Mouse (Mus musculus) left cerebral cortex, adult 8-10 months (tissue): Measurements from ENCODE around the gene Nf1. TPM values are rescaled to one million over a fixed set of nuclear protein-coding genes. Genes with fewer than 3 reads are reported as not detected.

Experiments used
- DNase-seq, 2 experiments: peaks; one replicate each; pipeline ENCODE4 v3.0.0; 2022; ENCODE audit warnings: low spot score in 2 of 2
- total RNA-seq, 4 experiments: library from RNA; stranded (reverse); gene quantifications; 2 replicates each; pipeline ENCODE4 v1.2.4; 2022

Gene Nf1
- total RNA-seq, 4 experiments from 2014 or later, result 105 to 139 (median 119) TPM

DNA sequence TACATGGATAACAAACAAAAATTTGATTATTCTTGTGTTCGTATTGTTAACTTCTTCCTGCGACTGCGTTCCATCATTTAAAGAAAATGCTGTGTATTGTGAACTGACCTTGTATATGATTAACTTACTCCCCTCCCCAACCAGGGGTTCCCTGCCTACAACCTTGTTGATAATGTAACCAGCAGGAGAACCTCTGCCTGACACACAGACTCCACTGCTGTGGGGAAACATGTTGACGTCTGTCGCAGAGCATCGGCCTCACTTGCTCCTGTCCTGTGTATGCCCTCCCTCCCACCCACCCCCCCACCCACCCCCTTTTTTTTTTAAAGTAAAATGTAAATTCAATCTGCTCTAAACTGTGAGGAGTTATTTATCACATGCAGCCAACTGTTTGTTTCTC lies 241.8 kb downstream of the Nf1 start:
- no peak for DNase-seq

- no peak for DNase-seq
Observed at GRCm38 (mm10) chr11:79584191-79584590, 244.7 kb downstream of the Nf1 start.

DNA sequence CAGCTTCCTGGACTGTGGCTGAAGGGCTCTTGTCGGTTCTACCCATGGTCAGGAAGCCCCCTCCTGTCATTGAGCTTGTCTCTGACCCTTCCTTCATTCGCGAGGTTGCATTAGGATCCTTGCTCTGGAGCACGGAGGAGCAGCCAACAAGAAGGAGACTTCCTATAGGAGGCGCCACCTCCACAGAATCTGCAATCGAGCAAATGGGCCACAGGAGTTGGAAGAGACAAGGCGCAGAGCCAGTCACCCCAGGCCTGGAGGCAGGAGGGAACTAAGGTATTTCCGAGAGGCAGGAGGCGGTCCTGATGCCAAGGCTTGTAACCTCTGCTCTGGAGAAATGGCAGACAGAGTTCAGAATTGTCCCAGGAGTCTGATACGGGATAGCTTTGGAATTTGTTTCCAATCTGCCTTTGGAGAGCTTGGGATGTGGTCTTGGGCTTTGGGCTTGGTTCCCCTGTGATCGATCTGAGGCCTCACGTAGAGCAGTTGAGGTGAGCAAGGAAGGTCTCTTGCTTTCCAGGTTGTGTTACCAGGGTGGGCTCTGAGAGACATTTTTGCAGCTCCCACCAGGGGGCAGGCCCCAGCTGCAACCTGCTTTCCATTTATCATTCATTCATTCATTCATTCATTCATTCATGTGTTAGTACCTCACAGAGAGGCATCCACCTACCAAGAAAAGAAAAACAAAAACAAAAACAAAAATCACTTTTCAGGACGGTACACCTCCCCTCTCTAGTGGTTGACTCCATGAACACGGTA lies 250.0 kb downstream of the Nf1 start:
- DNase-seq, result no peak

- peak in 1 of 2 experiments; percentile 70 for DNase-seq
Observed at GRCm38 (mm10) chr11:79590664-79591590, 251.4 kb downstream of the Nf1 start, which contains the start of gene Rab11fip4. Gene Rab11fip4, plus strand, starts transcription at chr11:79591212.

GRCm38 (mm10) chr11:79591591-79591975 lies 252.1 kb downstream of the Nf1 start:
- DNase-seq, result peak in 1 of 2 experiments; percentile 48

- DNase-seq, result no peak
Observed at GRCm38 (mm10) chr11:79593495-79593894, 254.0 kb downstream of the Nf1 start.

- no peak for DNase-seq
Observed at GRCm38 (mm10) chr11:79610454-79610853, 271.0 kb downstream of the Nf1 start.

- DNase-seq, result peak in 1 of 2 experiments; percentile 50
Observed at GRCm38 (mm10) chr11:79611011-79611666, 271.6 kb downstream of the Nf1 start.

GRCm38 (mm10) chr11:79612046-79612600 lies 272.6 kb downstream of the Nf1 start:
- DNase-seq, result no peak

- DNase-seq, result no peak
Observed at GRCm38 (mm10) chr11:79613084-79613483, 273.6 kb downstream of the Nf1 start.

DNA sequence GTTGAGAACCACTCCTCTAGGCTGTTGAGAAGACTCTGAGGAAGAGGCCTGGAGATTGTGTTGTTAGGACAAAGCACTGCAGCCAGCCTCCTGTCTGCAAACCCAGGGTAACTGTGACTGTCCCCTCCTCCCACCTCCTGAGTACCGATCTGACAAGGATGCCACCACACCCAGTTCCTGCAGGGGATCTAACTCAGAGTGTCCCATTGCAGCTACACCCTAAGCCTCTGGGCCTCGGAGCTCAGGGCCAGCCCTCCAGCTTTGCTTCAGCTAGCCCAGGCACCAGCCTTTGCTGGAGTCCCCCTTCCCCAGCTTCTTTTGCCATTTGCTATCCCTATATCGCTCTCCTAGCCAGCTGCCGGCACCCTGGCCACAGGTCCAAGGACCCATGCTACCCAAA lies 274.2 kb downstream of the Nf1 start:
- DNase-seq, result no peak

DNA sequence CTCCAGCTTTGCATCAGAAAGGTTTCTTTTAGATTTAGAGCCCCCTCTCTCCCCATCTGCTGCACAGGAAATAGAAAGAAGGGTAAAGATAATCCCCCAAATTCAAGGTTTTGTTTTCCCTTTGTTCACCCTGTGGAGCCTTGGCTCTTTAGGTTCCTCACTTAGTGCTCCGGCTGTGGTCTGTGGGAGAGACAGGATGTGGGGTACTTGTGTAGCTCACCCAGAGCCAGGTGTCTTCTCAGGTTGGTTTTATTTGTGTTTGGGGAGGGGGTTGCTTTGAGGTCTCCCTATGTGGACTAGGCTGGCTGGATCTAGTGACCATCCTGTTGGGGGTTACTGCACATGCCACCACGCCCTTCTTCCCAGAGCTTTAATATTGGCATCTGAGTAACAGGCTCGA lies 275.4 kb downstream of the Nf1 start:
- no peak for DNase-seq

DNA sequence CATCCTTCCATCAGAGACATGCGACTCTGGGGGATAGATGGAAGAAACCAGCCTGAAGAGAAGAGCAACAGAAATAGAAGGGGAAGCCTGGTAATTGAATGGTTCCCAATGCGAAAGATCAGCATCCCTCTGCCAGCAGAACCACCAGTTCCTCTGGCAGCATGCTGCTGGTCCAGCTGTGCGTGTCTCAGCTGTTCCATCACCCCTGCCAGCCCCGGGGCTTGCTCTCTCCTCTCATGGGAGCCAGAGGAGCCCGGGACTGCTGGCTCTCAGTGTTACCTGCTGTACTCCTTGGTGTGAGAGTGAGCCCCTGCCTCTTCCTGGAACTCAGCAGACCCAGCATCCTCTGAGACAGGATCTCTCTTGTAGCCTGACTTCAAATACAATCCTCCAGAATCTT lies 276.4 kb downstream of the Nf1 start:
- no peak for DNase-seq

DNA sequence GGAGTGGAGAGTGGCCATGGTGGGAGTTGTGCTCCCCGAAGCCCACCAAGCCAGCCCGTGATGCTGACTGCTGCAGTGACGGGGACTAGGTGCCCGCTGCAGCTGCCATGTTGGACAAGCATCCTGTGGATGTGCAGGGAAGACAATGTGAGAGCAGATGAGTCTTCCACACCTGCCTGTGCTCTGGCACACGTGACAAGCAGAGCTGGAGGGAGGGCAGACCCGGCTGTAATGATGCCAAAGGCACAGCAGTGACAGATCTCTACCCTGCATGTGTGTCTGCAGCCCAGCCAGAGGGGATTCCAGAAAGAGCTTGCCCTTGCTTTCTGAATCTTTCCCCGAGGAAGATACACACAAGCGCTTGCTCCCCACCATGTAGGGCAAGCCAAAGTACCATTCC lies 278.5 kb downstream of the Nf1 start:
- DNase-seq, result no peak

GRCm38 (mm10) chr11:79623029-79623428 lies 283.5 kb downstream of the Nf1 start:
- DNase-seq, result no peak

GRCm38 (mm10) chr11:79624801-79625302 lies 285.4 kb downstream of the Nf1 start:
- DNase-seq, result peak in 1 of 2 experiments; percentile 58

GRCm38 (mm10) chr11:79628716-79629115 lies 289.2 kb downstream of the Nf1 start:
- DNase-seq, result no peak

DNA sequence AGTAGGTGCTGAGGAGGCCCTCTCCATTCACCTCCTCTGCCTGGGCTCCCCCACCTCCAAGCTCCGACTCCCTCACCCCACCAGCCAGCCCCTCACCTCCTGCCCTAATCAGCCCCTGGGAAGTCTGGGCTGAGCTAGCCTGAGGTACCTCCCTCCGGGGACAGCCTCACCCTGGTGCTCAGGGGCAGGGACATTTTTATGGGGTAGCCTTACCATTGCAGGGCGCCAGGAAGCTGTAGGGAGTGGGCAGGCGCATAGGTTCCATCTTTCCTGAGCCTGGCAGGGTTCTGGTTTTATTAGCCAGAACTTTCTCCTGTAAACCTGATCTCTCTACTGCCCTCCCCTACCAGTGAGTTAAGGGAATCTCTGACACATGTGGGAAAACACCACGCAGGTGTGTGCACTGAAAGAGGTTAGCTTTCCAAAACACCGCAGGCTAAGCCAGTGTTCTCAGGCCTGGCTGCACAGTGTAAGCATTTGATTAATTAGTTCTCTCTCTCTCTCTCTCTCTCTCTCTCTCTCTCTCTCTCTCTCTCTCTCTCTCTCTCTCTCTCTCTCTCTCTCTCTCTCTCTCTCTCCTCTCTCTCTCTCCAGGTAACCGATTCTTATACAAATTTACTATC lies 290.4 kb downstream of the Nf1 start:
- no peak for DNase-seq

GRCm38 (mm10) chr11:79630521-79630920 lies 291.0 kb downstream of the Nf1 start:
- no peak for DNase-seq
